ENCODE assay signal across 8 mouse cellular contexts in genomic region chr15:79927637-79928122, GRCm38 (mm10). TPM values are rescaled to one million over a fixed set of nuclear protein-coding genes. Genes with fewer than 3 reads are reported as not detected.
A peak's percentile ranks its signal among the peaks of the same experiment; 100 is the strongest.
DNase-seq lines count a peak whose midpoint lies in the region; ATAC-seq and TF ChIP-seq lines count a peak whose summit lies in the region.

No protein-coding gene starts in this region.

- H3K9ac ChIP-seq in hindbrain, embryonic 11.5 days (ENCODE audit: low read depth, low read length), result peak overlapping the region; percentile 43
- H3K9ac ChIP-seq in lung, postnatal 0 days (replicated peaks; ENCODE audit: low read depth), result peak overlapping the region; percentile 60

- peak overlapping the region; percentile 66 for H3K4me2 ChIP-seq in hindbrain, embryonic 11.5 days (replicated peaks; ENCODE audit: low read depth, low read length)
- H3K4me2 ChIP-seq in lung, postnatal 0 days (replicated peaks; ENCODE audit: low read depth, low read length), result peak overlapping the region; percentile 65

- peak; percentile 82 for ATAC-seq in hindbrain, embryonic 11.5 days (ENCODE audit: low FRiP score)
- ATAC-seq in lung, postnatal 0 days, result peak; percentile 93

- WGBS in hindbrain, embryonic 11.5 days, result 0% methylated on average over 29 of the region's 29 CpGs
- 1% methylated on average over 29 of the region's 29 CpGs for WGBS in lung, postnatal 0 days

- no peaks in the 10 kb centered on the region for H3K36me3 ChIP-seq in hindbrain, embryonic 11.5 days (ENCODE audit: control insufficient read depth, insufficient read depth, low read length)
- no peaks in the 10 kb centered on the region for H3K36me3 ChIP-seq in lung, postnatal 0 days (ENCODE audit: insufficient read depth, low read length)

- H3K4me3 ChIP-seq in hindbrain, embryonic 11.5 days (ENCODE audit: low read depth, low read length), result peak overlapping the region; percentile 41
- H3K4me3 ChIP-seq in lung, postnatal 0 days (ENCODE audit: low read depth, low read length), result peak overlapping the region; percentile 43

- no peaks in the 10 kb centered on the region for H3K4me1 ChIP-seq in hindbrain, embryonic 11.5 days (replicated peaks; ENCODE audit: control insufficient read depth, insufficient read depth, low read length)
- peaks cover 4% of the 10 kb centered on the region; the same call in 1 of the 2 replicates for H3K4me1 ChIP-seq in lung, postnatal 0 days (ENCODE audit: insufficient read depth, low read depth, low read length)

- H3K9me3 ChIP-seq in hindbrain, embryonic 11.5 days (ENCODE audit: control insufficient read depth, low read length), result no peaks in the 10 kb centered on the region
- H3K9me3 ChIP-seq in lung, postnatal 0 days (ENCODE audit: low read length), result no peaks in the 10 kb centered on the region

- peak; percentile 94 for DNase-seq in NIH3T3 (ENCODE audit: low read depth)
- DNase-seq in cerebellum, postnatal 10 days, result peak; percentile 94 to 95
- peak; percentile 88 to 93 for DNase-seq in frontal cortex, adult 2 months (ENCODE audit: extremely low spot score in 1 of 2, low spot score in 1 of 2)
- peak; percentile 83 for DNase-seq in hindbrain, embryonic 11.5 days (ENCODE audit: low spot score)
- peak; percentile 88 to 91 for DNase-seq in layer of hippocampus, postnatal 10 days (ENCODE audit: low spot score in 2 of 2)
- peak; percentile 96 for DNase-seq in lung, postnatal 0 days (ENCODE audit: low spot score)
- DNase-seq in ovary, postnatal 10 days (ENCODE audit: low spot score), result peak; percentile 85
- DNase-seq in thymus, postnatal 0 days (ENCODE audit: low spot score), result peak; percentile 95

- TF ChIP-seq CTCF in lung, postnatal 0 days (IDR thresholded peaks at IDR 0.05), result no peak

- H3K27me3 ChIP-seq in hindbrain, embryonic 11.5 days (ENCODE audit: control insufficient read depth, insufficient read depth, low read length), result peaks cover 9% of the 10 kb centered on the region
- H3K27me3 ChIP-seq in lung, postnatal 0 days (replicated peaks; ENCODE audit: insufficient read depth, low read length), result no peaks in the 10 kb centered on the region; the same call in 1 of the 2 replicates

- no peak for TF ChIP-seq EP300 in lung, postnatal 0 days (IDR thresholded peaks at IDR 0.05)

- no peak overlapping the region for H3K27ac ChIP-seq in hindbrain, embryonic 11.5 days (ENCODE audit: low read depth, low read length)
- H3K27ac ChIP-seq in lung, postnatal 0 days (ENCODE audit: low read length), result peak overlapping the region; percentile 84

RNA-seq across cellular contexts. Expression of gene Apobec3, which starts 36.2 kb away (rescaled TPM):
- polyA plus RNA-seq in frontal cortex, adult 2 months (2012; rRNA removed), result 7.1 and 7.4 TPM in 2 replicates
- 6.0 and 9.3 TPM in 2 replicates for polyA plus RNA-seq in hindbrain, embryonic 11.5 days (2014; fragmentation: Nextera tagmentation; extraction: Ambion mirVana)
- 1 to 10 TPM; 6.9 to 7.0 TPM for total RNA-seq in layer of hippocampus, postnatal 10 days (2021)
- 24.8 and 29.5 TPM in 2 replicates for polyA plus RNA-seq in lung, postnatal 0 days (2015; fragmentation: Nextera tagmentation; extraction: Ambion mirVana)
- polyA plus RNA-seq in thymus, postnatal 0 days (2015; fragmentation: Nextera tagmentation; extraction: Ambion mirVana), result 149 and 159 TPM in 2 replicates

RNA-seq across cellular contexts. Expression of gene Cbx7, which starts 43.2 kb away (rescaled TPM):
- 58.6 TPM in 2 replicates for polyA plus RNA-seq in frontal cortex, adult 2 months (2012; rRNA removed)
- polyA plus RNA-seq in hindbrain, embryonic 11.5 days (2014; fragmentation: Nextera tagmentation; extraction: Ambion mirVana), result 1.7 and 2.2 TPM in 2 replicates
- total RNA-seq in layer of hippocampus, postnatal 10 days (2021), result 1 to 10 TPM; 7.9 to 9.6 TPM
- polyA plus RNA-seq in lung, postnatal 0 days (2015; fragmentation: Nextera tagmentation; extraction: Ambion mirVana), result 4.1 and 4.5 TPM in 2 replicates
- polyA plus RNA-seq in thymus, postnatal 0 days (2015; fragmentation: Nextera tagmentation; extraction: Ambion mirVana), result 8.3 and 10.1 TPM in 2 replicates
